Mouse (Mus musculus): ENCODE measurements around the gene Ank2.

DNA sequence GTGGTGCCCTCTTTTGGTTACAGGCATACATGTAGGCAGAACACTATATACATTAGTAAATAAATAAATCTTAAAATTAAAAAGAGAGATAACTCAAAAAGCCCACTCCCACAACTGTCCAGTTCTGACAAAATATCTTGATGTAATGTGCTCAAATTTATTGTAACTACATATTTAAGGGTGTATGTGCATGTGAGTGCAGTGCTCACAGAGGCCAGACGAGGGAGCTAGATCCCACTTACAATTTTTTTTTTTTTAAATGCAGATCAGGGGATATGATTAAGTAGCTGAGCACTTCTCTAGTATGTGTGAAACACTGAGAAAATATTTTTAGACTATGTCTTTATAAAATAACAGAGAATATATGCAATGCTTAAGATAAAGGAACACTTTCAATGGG, 127.4 kb downstream of the Ank2 start:
- TF ChIP-seq POLR2A (IDR thresholded peaks at IDR 0.05; ENCODE audit: insufficient read depth, low read depth, low read length), result no peak
- no peak for TF ChIP-seq EP300 (IDR thresholded peaks at IDR 0.05; ENCODE audit: insufficient read depth, low read depth, low read length)

Measured in heart, adult 2 months (tissue).